Mouse (Mus musculus) lung, adult 2 months (tissue): ENCODE data around the gene Ak1.

ENCODE experiments used
- CTCF ChIP-seq: fragments of 200-500 bp; IDR thresholded peaks from 2 replicates; pipeline ENCODE4 v1.5.1; 2011; ENCODE audit warnings: mild to moderate bottlenecking, low read length, control low read depth; ENCODE audit not compliant: insufficient read depth
- POLR2A ChIP-seq: fragments of 200-500 bp; IDR thresholded peaks from 2 replicates; pipeline ENCODE4 v1.6.1; 2011; ENCODE audit warnings: low read depth, mild to moderate bottlenecking, control low read depth, low read length, borderline replicate concordance; ENCODE audit errors: extremely low read depth

DNA sequence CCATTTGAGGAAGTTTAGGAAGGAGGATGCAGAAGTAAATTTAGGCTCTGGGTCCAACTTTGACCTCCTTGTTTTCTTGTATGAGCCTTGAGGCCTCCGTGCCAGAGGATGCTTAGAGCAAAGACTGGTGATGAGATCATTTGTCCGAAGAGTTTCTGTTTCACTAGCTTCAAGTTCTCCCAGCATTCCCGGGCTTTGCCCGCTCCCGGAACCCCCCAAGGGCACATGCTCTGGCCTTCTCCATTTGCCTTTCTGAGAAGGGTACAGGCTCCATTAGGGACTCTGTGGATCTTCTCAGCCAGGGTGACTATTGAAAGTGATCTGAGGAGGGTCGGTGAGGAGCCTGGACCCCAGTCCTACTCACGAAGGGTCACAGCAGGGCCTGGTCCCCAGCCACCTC, 25.8 kb downstream of the Ak1 start:
- TF ChIP-seq CTCF (no peak), POLR2A (no peak)
